In the genomic region with DNA sequence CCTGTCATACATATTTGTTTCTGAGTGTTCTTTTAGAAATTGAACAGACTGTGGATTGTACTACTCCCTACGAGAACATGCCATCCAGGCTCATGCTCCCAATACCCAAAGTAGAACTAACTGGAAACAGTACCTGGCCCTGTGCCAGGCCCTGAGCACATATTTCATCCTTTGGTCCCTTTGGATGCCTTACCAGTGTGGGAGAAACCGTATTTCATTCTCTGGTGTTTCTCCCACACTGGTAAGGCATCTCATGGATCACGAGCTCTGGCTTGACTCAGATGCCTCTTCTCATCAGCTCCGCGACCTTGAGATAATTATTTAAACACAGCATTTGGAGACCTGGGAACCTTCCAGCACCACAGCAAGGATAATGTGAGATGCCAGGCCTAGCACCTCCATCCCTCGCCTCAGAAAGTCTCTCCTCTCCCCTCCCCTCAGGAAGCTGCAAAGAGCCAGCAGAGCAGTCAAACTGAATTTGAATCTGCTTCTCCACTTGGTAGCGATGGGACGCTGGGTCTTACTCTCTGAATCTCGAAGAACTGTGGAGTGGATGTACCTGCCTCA, we compare ENCODE assay signal across 13 mouse cellular contexts. TPM values are rescaled to one million over a fixed set of nuclear protein-coding genes. Genes with fewer than 3 reads are reported as not detected.
A peak's percentile ranks its signal among the peaks of the same experiment; 100 is the strongest.
DNase-seq lines count a peak whose midpoint lies in the region; ATAC-seq and TF ChIP-seq lines count a peak whose summit lies in the region.
"Had no signal": no experiment of that assay in that cellular context is flagged by ENCODE, and none has a peak within 500 bp of the region (broad histone marks: within the 10 kb centered on the region; RNA-seq: fewer than 3 reads in every experiment).

No protein-coding gene starts in this region.

- ATAC-seq in heart, embryonic 16.5 days (replicated peaks; ENCODE audit: extremely low read depth, insufficient read depth, low FRiP score) = peak; percentile 9; the same call in 1 of the 2 replicates
- ATAC-seq in lung, embryonic 14.5 days (ENCODE audit: insufficient read depth) = no peak
- peak; percentile 19; the same call in 1 of the 2 replicates for ATAC-seq in embryonic facial prominence, embryonic 14.5 days (ENCODE audit: low read depth)
- ATAC-seq in erythroblast, adult 5-6 weeks (replicated peaks; ENCODE audit: low FRiP score, poor library complexity, severe bottlenecking) = no peak
- ATAC-seq: inflammation-experienced regulatory T-cells, adult 6 months had no signal

- no peaks in the 10 kb centered on the region for H3K36me3 ChIP-seq in heart, embryonic 16.5 days (ENCODE audit: control insufficient read depth, insufficient read depth)
- no peaks in the 10 kb centered on the region for H3K36me3 ChIP-seq in lung, embryonic 14.5 days (ENCODE audit: insufficient read depth)
- H3K36me3 ChIP-seq in embryonic facial prominence, embryonic 14.5 days (ENCODE audit: control insufficient read depth, insufficient read depth, low read length) = no peaks in the 10 kb centered on the region
- H3K36me3 ChIP-seq: embryonic facial prominence, embryonic 15.5 days had no signal

- H3K4me3 ChIP-seq in heart, embryonic 16.5 days (ENCODE audit: low read length) = no peak overlapping the region
- no peak overlapping the region for H3K4me3 ChIP-seq in lung, embryonic 14.5 days (ENCODE audit: low read depth, low read length)
- H3K4me3 ChIP-seq in embryonic facial prominence, embryonic 14.5 days (ENCODE audit: low read depth, low read length) = no peak overlapping the region
- H3K4me3 ChIP-seq: embryonic facial prominence, embryonic 15.5 days had no signal

- intact Hi-C loops in heart, postnatal 25 days (cut with DNase I) = no loop called here

- no peak overlapping the region for H3K4me2 ChIP-seq in heart, embryonic 16.5 days (ENCODE audit: low read depth, low read length)
- no peak overlapping the region for H3K4me2 ChIP-seq in lung, embryonic 14.5 days
- H3K4me2 ChIP-seq in embryonic facial prominence, embryonic 14.5 days (ENCODE audit: low read depth, low read length) = no peak overlapping the region
- H3K4me2 ChIP-seq: embryonic facial prominence, embryonic 15.5 days; heart, embryonic 11.5 days had no signal

- no peaks in the 10 kb centered on the region for H3K9me3 ChIP-seq in heart, embryonic 16.5 days (replicated peaks; ENCODE audit: control insufficient read depth, low read length)
- H3K9me3 ChIP-seq in lung, embryonic 14.5 days (ENCODE audit: low read depth, low read length) = no peaks in the 10 kb centered on the region
- 0 out of 2 replicates have a peak, but pooled peaks cover 4% of the 10 kb centered on the region for H3K9me3 ChIP-seq in embryonic facial prominence, embryonic 14.5 days (ENCODE audit: control insufficient read depth, low read length)
- H3K9me3 ChIP-seq: embryonic facial prominence, embryonic 15.5 days had no signal

- no peak overlapping the region for H3K9ac ChIP-seq in heart, embryonic 16.5 days (ENCODE audit: low read length)
- H3K9ac ChIP-seq in lung, embryonic 14.5 days = no peak overlapping the region
- H3K9ac ChIP-seq in embryonic facial prominence, embryonic 14.5 days (ENCODE audit: low read depth, low read length) = no peak overlapping the region
- H3K9ac ChIP-seq: embryonic facial prominence, embryonic 15.5 days; liver, embryonic 14.5 days had no signal

- 52% methylated on average over 9 of the region's 9 CpGs for WGBS in heart, embryonic 16.5 days
- 59% methylated on average over 9 of the region's 9 CpGs for WGBS in lung, embryonic 14.5 days
- 59% methylated on average over 9 of the region's 9 CpGs for WGBS in embryonic facial prominence, embryonic 14.5 days

- peaks cover 36% of the 10 kb centered on the region for H3K4me1 ChIP-seq in heart, embryonic 16.5 days (ENCODE audit: control insufficient read depth, insufficient read depth, low read length)
- H3K4me1 ChIP-seq in lung, embryonic 14.5 days (ENCODE audit: insufficient read depth) = peaks cover 23% of the 10 kb centered on the region
- H3K4me1 ChIP-seq in embryonic facial prominence, embryonic 14.5 days (ENCODE audit: control insufficient read depth, insufficient read depth, low read length) = peaks cover 26% of the 10 kb centered on the region

- no peaks in the 10 kb centered on the region for H3K27me3 ChIP-seq in heart, embryonic 16.5 days (ENCODE audit: control insufficient read depth, insufficient read depth, low read length)
- H3K27me3 ChIP-seq in lung, embryonic 14.5 days (ENCODE audit: insufficient read depth, low read length) = no peaks in the 10 kb centered on the region
- H3K27me3 ChIP-seq in embryonic facial prominence, embryonic 14.5 days (replicated peaks; ENCODE audit: control insufficient read depth, insufficient read depth, low read length) = no peaks in the 10 kb centered on the region
- H3K27me3 ChIP-seq: embryonic facial prominence, embryonic 15.5 days had no signal

- no peak for TF ChIP-seq CTCF in lung, embryonic 14.5 days (IDR thresholded peaks at IDR 0.05; ENCODE audit: low read depth)

- DNase-seq in heart, postnatal 25 days (ENCODE audit: low spot score) = no peak
- peak; percentile 54 for DNase-seq in lung, embryonic 14.5 days
- no peak for DNase-seq in lung, postnatal 10 days
- DNase-seq in embryonic facial prominence, embryonic 14.5 days (ENCODE audit: low spot score) = peak; percentile 65
- peak; percentile 24 for DNase-seq in mesoderm, embryonic 11.5 days (ENCODE audit: low read depth, low spot score)
- no peak for DNase-seq in spleen, postnatal 10 days (ENCODE audit: low spot score in 2 of 2)
- DNase-seq: right cerebral cortex, postnatal 25 days had no signal

- H3K27ac ChIP-seq in heart, embryonic 16.5 days (ENCODE audit: low read length) = peak overlapping the region; percentile 43
- H3K27ac ChIP-seq in lung, embryonic 14.5 days (ENCODE audit: low read depth) = no peak overlapping the region
- no peak overlapping the region; the same call in 1 of the 2 replicates for H3K27ac ChIP-seq in embryonic facial prominence, embryonic 14.5 days (replicated peaks; ENCODE audit: low read depth, low read length)
- H3K27ac ChIP-seq: embryonic facial prominence, embryonic 15.5 days; liver, embryonic 14.5 days had no signal

RNA-seq across cellular contexts. Expression of a gene that starts 21.6 kb away (rescaled TPM):
- 12.4 and 12.5 TPM in 2 replicates for polyA plus RNA-seq in heart, embryonic 16.5 days (2015; fragmentation: Nextera tagmentation; extraction: Ambion mirVana)
- total RNA-seq in heart, postnatal 25 days (2021) = 10 to 100 TPM; 16.8 to 17.9 TPM
- polyA plus RNA-seq in lung, embryonic 14.5 days (2014; fragmentation: Nextera tagmentation; extraction: Ambion mirVana) = 18.9 and 23.9 TPM in 2 replicates
- polyA plus RNA-seq in embryonic facial prominence, embryonic 14.5 days (2014; fragmentation: Nextera tagmentation; extraction: Ambion mirVana) = 15.6 TPM in 2 replicates
- total RNA-seq in erythroblast, adult 5-6 weeks (2015; ENCODE audit: low replicate concordance) = 6.1 and 6.3 TPM in 2 replicates
- 4.4 and 11.2 TPM in 2 replicates for total RNA-seq in erythroblast, adult 5-6 weeks (2017; ENCODE audit: low replicate concordance)

Comparison
In these comparisons a context has a peak if more than half of its experiments do, and no peak if none do; other contexts are left out.
1. DNase-seq: peak in lung, embryonic 14.5 days (single experiment), embryonic facial prominence, embryonic 14.5 days (single experiment) and mesoderm, embryonic 11.5 days (single experiment); none in heart, postnatal 25 days (single experiment), lung, postnatal 10 days (single experiment) and spleen, postnatal 10 days (0 of 2).
2. ATAC-seq: peak in heart, embryonic 16.5 days (single experiment) and embryonic facial prominence, embryonic 14.5 days (single experiment); none in lung, embryonic 14.5 days (single experiment) and erythroblast, adult 5-6 weeks (single experiment).